Mouse (Mus musculus): ENCODE measurements at regions not wholly inside any gene's neighbourhood (a gene's known extent, or its start where the extent isn't known, plus 50 kb on each side); places are given as distances from the start of the nearest gene placed in this dataset.

- no peak for ATAC-seq (replicated peaks in 1 of 2; ENCODE audit: insufficient read depth in 1 of 2, low FRiP score in 2 of 2, low TSS enrichment in 1 of 2, low read depth in 1 of 2, poor library complexity in 2 of 2, severe bottlenecking in 2 of 2)
Measured at GRCm38 (mm10) chr3:105214867-105215266, 148.2 kb downstream of the 4930564D02Rik start.

GRCm38 (mm10) chr3:105215729-105216128 lies 149.1 kb downstream of the 4930564D02Rik start:
- ATAC-seq (replicated peaks in 1 of 2; ENCODE audit: insufficient read depth in 1 of 2, low FRiP score in 2 of 2, low TSS enrichment in 1 of 2, low read depth in 1 of 2, poor library complexity in 2 of 2, severe bottlenecking in 2 of 2): no peak

- ATAC-seq (replicated peaks in 1 of 2; ENCODE audit: insufficient read depth in 1 of 2, low FRiP score in 2 of 2, low TSS enrichment in 1 of 2, low read depth in 1 of 2, poor library complexity in 2 of 2, severe bottlenecking in 2 of 2): no peak
Measured at GRCm38 (mm10) chr3:105219630-105220029, 153.0 kb downstream of the 4930564D02Rik start.

GRCm38 (mm10) chr3:105220641-105221040 lies 154.0 kb downstream of the 4930564D02Rik start:
- no peak for ATAC-seq (replicated peaks in 1 of 2; ENCODE audit: insufficient read depth in 1 of 2, low FRiP score in 2 of 2, low TSS enrichment in 1 of 2, low read depth in 1 of 2, poor library complexity in 2 of 2, severe bottlenecking in 2 of 2)

- no peak for ATAC-seq (replicated peaks in 1 of 2; ENCODE audit: insufficient read depth in 1 of 2, low FRiP score in 2 of 2, low TSS enrichment in 1 of 2, low read depth in 1 of 2, poor library complexity in 2 of 2, severe bottlenecking in 2 of 2)
Measured at GRCm38 (mm10) chr3:105222925-105223324, 156.3 kb downstream of the 4930564D02Rik start.

GRCm38 (mm10) chr3:105223671-105224070 lies 157.0 kb downstream of the 4930564D02Rik start:
- no peak for ATAC-seq (replicated peaks in 1 of 2; ENCODE audit: insufficient read depth in 1 of 2, low FRiP score in 2 of 2, low TSS enrichment in 1 of 2, low read depth in 1 of 2, poor library complexity in 2 of 2, severe bottlenecking in 2 of 2)

- ATAC-seq (replicated peaks in 1 of 2; ENCODE audit: insufficient read depth in 1 of 2, low FRiP score in 2 of 2, low TSS enrichment in 1 of 2, low read depth in 1 of 2, poor library complexity in 2 of 2, severe bottlenecking in 2 of 2): no peak
Measured at GRCm38 (mm10) chr3:105227551-105227950, 160.9 kb downstream of the 4930564D02Rik start.

- ATAC-seq (replicated peaks in 1 of 2; ENCODE audit: insufficient read depth in 1 of 2, low FRiP score in 2 of 2, low TSS enrichment in 1 of 2, low read depth in 1 of 2, poor library complexity in 2 of 2, severe bottlenecking in 2 of 2): no peak
Measured at GRCm38 (mm10) chr3:105228401-105228800, 161.8 kb downstream of the 4930564D02Rik start.

- no peak for ATAC-seq (replicated peaks in 1 of 2; ENCODE audit: insufficient read depth in 1 of 2, low FRiP score in 2 of 2, low TSS enrichment in 1 of 2, low read depth in 1 of 2, poor library complexity in 2 of 2, severe bottlenecking in 2 of 2)
Measured at GRCm38 (mm10) chr3:105241048-105241447, 174.4 kb downstream of the 4930564D02Rik start.

GRCm38 (mm10) chr3:105257096-105257495 lies 190.5 kb downstream of the 4930564D02Rik start:
- no peak for ATAC-seq (replicated peaks in 1 of 2; ENCODE audit: insufficient read depth in 1 of 2, low FRiP score in 2 of 2, low TSS enrichment in 1 of 2, low read depth in 1 of 2, poor library complexity in 2 of 2, severe bottlenecking in 2 of 2)

- 0 out of 4 replicates have a peak, but pooled peaks of 1 of the 2 experiments have one; percentile 32 for ATAC-seq (replicated peaks in 1 of 2; ENCODE audit: insufficient read depth in 1 of 2, low FRiP score in 2 of 2, low TSS enrichment in 1 of 2, low read depth in 1 of 2, poor library complexity in 2 of 2, severe bottlenecking in 2 of 2)
Measured at GRCm38 (mm10) chr3:105275241-105275640, 176.9 kb upstream of the Kcnd3 start.

- ATAC-seq (replicated peaks in 1 of 2; ENCODE audit: insufficient read depth in 1 of 2, low FRiP score in 2 of 2, low TSS enrichment in 1 of 2, low read depth in 1 of 2, poor library complexity in 2 of 2, severe bottlenecking in 2 of 2): no peak
Measured at GRCm38 (mm10) chr3:105280971-105281370, 171.2 kb upstream of the Kcnd3 start.

- ATAC-seq (replicated peaks in 1 of 2; ENCODE audit: insufficient read depth in 1 of 2, low FRiP score in 2 of 2, low TSS enrichment in 1 of 2, low read depth in 1 of 2, poor library complexity in 2 of 2, severe bottlenecking in 2 of 2): no peak
Measured at GRCm38 (mm10) chr3:105281686-105282085, 170.4 kb upstream of the Kcnd3 start.

- ATAC-seq (replicated peaks in 1 of 2; ENCODE audit: insufficient read depth in 1 of 2, low FRiP score in 2 of 2, low TSS enrichment in 1 of 2, low read depth in 1 of 2, poor library complexity in 2 of 2, severe bottlenecking in 2 of 2): no peak
Measured at GRCm38 (mm10) chr3:105298273-105298672, 153.9 kb upstream of the Kcnd3 start.

GRCm38 (mm10) chr3:105300693-105301548 lies 151.2 kb upstream of the Kcnd3 start:
- ATAC-seq (replicated peaks in 1 of 2; ENCODE audit: insufficient read depth in 1 of 2, low FRiP score in 2 of 2, low TSS enrichment in 1 of 2, low read depth in 1 of 2, poor library complexity in 2 of 2, severe bottlenecking in 2 of 2): no peak

GRCm38 (mm10) chr3:105307676-105308075 lies 144.5 kb upstream of the Kcnd3 start:
- no peak for ATAC-seq (replicated peaks in 1 of 2; ENCODE audit: insufficient read depth in 1 of 2, low FRiP score in 2 of 2, low TSS enrichment in 1 of 2, low read depth in 1 of 2, poor library complexity in 2 of 2, severe bottlenecking in 2 of 2)

GRCm38 (mm10) chr3:105309020-105309419 lies 143.1 kb upstream of the Kcnd3 start:
- ATAC-seq (replicated peaks in 1 of 2; ENCODE audit: insufficient read depth in 1 of 2, low FRiP score in 2 of 2, low TSS enrichment in 1 of 2, low read depth in 1 of 2, poor library complexity in 2 of 2, severe bottlenecking in 2 of 2): no peak

- ATAC-seq (replicated peaks in 1 of 2; ENCODE audit: insufficient read depth in 1 of 2, low FRiP score in 2 of 2, low TSS enrichment in 1 of 2, low read depth in 1 of 2, poor library complexity in 2 of 2, severe bottlenecking in 2 of 2): no peak
Measured at GRCm38 (mm10) chr3:105353268-105353667, 98.9 kb upstream of the Kcnd3 start.
